Mouse (Mus musculus): ENCODE measurements around the gene Asap2. TPM values are rescaled to one million over a fixed set of nuclear protein-coding genes. Genes with fewer than 3 reads are reported as not detected.

Asap2 gene
- total RNA-seq, 4 experiments from 2014 or later: 2.6 to 3.8 (median 3.0) TPM

DNA sequence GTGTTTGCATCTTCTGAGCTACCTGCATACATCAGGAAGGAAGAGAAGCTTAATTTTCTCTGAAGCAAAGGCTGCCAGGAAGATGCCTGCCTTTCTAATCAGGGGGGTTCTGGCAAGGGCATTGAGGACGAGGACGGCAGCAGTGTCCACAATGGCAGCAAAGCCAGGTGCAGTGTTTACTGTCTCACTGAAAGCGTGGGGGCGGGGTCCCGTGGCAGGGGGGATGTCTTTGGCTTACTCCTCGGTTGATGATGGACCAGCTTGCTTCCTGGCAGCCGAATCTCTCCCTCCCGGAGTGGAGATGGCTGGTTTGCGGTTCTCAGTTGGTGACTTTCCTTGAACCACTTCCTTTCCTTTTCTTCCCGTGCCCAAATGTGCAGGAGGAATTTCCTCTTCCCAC lies 142.3 kb downstream of the Asap2 start:
- no peak for DNase-seq (ENCODE audit: low spot score in 2 of 2)

GRCm38 (mm10) chr12:21133031-21133430 lies 142.8 kb downstream of the Asap2 start:
- no peak for DNase-seq (ENCODE audit: low spot score in 2 of 2)

DNA sequence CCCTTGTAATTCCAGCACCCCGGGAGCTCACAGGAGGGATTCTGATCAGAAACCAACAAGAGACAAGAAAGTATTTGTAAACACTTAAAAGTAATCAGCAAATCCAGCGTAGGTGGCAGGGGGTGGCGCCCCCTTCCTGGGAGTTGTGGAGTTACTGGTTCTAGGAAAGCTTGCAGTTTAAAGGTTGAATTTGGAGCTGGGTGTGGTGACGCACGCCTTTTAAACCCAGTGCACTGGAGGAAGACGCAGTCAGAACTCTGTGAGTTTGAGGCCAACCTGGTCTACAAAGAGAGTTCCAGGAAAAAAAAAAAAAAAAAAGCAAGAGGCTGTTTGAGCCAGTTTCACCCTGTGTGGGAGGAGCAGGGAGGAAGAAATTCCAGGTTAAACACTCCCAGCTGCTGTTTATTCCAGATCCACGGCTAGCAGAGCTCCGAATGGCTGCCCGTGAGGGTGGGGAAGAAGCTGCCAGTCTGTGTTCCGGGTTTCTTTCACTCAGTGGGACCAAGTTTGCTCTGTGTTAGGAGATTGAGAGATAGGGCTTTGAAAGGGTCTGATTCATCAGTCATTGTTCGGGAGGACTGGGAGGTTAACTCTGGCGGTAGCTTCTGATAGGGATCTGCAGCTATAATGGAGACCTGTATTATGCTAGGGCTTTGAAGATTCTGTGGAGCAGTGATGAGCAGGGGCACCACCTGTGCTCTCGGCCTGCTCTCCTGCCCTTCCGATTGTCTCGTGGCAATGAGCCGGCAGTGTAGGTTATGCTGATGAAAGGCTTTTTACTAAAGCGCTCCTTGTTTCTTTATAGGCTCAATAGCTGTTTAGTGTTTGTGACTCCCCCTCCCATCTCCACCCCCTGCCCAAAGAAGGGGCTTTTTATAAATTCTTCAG lies 144.0 kb downstream of the Asap2 start:
- DNase-seq (ENCODE audit: low spot score in 2 of 2): no peak

- DNase-seq (ENCODE audit: low spot score in 2 of 2): no peak
These were observed 145.6 kb downstream of the Asap2 start for GRCm38 (mm10) chr12:21135651-21136461.

DNA sequence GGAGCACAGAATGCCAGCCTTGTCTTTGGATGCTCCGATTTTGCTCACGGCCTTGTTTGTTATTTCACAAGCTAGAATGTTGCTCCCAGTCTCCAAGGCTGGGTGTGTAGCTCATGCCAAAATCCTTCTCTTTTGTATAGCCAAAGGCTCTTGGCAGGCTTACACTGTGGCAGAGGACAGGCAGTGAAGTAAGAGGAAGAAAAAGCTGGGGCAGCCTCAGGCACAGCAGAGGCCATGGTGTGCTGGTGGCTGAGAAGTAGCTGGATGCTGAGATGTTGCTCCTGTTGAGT lies 146.1 kb downstream of the Asap2 start:
- no peak for DNase-seq (ENCODE audit: low spot score in 2 of 2)

- no peak for DNase-seq (ENCODE audit: low spot score in 2 of 2)
These were observed 149.3 kb downstream of the Asap2 start for GRCm38 (mm10) chr12:21139560-21139959.

DNA sequence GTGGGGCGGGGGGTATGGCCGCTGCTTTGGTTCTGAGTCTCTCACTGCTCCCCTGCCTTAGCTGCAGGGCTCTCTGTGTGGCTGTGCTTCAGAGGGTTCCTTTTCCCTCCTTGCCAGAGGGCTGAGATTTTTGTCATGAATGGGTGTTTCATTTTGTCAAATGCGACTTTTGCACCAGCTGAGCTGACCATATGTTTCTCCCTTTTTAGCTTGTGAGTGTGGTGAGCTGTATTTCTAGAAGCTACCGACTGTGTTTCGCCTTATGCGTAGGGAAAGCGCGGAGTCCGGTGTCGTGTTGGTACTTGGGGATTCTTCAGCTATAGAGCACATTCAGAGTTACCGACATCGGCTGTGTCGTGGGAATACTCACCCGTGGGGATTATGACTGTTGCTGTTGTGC lies 149.9 kb downstream of the Asap2 start:
- DNase-seq (ENCODE audit: low spot score in 2 of 2): no peak

DNA sequence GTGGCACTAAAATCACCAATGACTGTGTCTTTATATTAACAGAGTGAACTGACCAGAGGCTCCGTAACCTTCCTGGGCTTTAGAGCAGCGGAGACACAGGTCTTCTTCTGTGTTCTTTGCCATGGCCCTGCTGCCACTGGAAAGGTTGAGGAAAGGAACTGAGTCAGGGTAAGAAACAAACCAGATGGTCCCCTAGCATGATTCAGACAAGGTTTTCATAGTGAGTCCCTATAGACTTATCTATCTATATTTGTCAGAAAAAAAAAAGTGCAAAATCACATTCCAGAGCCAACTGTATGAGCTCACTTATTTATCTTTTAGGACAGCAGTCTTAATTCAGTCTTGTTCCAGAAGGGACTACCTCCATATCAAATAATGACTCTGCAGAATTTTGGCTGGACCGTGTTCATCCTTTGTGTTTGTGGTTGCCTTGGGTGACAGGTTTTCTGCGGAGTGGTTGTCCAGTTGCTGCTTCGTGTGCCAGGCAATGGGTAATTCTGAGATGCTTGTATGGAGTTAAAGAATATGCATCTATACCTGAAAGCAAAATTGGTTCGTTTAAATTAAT lies 150.6 kb downstream of the Asap2 start:
- no peak for DNase-seq (ENCODE audit: low spot score in 2 of 2)

DNA sequence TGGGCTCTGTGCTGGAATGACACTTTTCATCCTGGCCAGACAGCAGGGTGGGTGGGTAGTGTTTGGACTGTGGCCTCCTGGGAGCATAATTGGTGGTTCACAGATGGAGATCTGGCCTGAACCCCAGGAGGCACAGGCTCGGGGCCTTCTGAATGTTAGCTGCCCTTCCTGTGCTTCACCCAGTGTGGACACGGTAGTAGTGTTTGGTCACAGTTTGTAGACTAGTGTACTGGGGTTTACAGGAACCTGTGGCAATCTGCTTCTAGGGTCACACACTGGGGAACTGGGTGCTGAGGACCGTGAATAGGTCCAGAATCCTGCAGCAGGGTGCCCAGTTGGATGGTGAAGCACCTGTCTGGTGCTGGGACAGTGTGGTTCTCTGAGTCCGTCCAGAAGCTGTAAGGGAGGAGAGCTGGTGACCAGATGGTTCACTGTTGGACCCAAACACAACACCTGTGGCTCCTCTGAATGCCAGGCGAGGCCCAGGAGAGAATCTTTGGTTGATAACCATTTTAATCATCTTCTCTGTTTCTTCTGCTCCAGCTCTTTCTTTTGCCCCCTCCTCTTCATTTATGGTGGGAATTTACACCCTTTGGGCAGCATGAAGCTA lies 151.5 kb downstream of the Asap2 start:
- DNase-seq (ENCODE audit: low spot score in 2 of 2): no peak

DNA sequence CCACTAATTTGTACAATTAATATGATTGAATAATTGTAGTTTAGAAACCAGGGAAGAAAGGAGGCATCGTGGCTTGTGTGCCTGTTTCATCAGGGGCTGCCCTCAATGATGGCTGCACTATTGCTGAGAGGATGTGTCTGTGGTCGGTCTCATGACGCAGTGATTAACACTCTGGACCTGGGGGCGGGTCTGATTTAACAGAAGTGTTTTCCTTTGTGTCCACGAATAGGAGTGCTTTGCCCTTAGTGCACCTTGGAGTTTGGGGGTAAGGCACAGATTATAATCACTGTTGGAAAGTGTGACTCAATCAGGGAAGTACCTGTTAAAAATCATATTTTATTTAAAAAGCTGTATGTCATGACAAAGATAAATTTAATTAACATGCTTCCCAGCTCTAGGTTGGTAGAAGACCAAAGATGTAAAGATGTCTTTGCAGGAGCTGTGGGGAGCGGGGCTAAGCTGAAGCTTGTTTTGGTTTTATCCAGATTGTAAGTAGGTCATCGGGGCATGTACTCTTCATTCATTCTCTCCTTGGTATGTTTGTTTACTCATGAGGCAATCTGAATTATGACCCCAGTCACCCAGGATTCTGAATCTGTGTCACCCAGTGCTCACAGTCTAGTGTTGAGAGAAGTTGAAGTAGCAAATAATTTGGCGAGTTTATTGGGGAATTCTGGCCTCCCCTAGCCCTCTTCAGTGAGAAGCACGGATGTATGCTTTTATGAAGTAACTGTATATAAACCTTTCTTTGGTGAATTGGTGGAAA lies 152.4 kb downstream of the Asap2 start:
- no peak for DNase-seq (ENCODE audit: low spot score in 2 of 2)

DNA sequence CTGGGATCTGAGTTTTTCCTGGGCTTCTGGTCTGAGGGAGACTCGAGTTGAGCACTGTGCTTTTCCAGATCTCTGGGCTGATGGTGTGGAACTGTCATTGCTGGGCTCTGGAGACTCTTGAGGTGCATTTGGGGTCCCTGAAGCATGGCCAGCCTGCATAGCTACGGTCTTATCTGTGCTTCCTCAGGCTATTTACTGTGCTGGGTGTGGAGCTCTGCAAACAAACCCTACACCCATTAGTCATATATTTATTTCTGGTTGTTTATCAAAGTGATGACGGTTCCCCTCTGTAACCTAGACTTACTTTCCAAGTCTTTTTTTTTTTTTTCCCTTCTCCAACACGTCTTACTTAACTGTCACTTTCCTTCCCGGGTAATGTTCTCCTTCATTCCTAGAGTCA lies 154.3 kb downstream of the Asap2 start:
- no peak for DNase-seq (ENCODE audit: low spot score in 2 of 2)

DNA sequence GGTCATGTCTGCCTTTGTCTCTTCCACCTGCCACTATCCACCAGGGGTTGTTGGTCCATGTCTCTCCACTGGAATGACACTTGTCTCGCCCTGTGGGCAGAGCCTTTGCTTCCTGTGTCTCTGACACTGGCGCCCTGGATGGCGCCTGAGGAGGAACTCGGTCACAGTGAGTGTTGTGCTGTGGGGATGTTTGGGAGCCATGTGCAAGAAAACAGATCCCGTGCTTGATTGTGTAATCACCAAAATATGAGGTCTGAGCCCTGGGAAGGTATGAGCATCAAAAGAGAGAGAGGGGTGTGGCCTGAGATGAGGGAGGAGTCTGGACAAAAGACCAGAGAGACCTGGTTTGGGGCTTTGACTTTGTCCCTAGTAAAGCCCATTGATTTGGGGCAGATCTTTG lies 154.8 kb downstream of the Asap2 start:
- no peak for DNase-seq (ENCODE audit: low spot score in 2 of 2)

- no peak for DNase-seq (ENCODE audit: low spot score in 2 of 2)
These were observed 156.6 kb downstream of the Asap2 start for GRCm38 (mm10) chr12:21146826-21147225.

DNA sequence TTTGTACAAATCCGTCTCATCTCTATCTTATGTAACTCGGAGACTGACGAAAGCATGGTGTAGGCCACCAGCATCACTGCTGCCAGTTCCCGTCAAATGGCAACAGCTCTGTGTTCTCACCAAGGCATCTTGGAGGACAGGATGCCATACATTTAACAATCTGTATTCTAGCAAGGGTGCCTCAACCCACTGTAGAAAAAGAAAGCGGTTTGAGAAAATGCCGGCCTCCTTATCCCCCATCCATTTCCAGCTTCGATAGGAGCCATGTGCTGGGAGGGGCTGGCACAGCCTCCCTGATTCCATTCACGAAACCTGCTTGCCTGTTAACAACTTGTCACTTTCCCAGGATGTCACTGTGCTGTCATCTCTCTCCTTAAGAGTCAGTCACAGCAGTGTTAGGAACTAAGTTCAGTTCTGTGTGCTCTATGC lies 163.0 kb downstream of the Asap2 start:
- no peak for DNase-seq (ENCODE audit: low spot score in 2 of 2)

GRCm38 (mm10) chr12:21155062-21155461 lies 164.8 kb downstream of the Asap2 start:
- no peak for DNase-seq (ENCODE audit: low spot score in 2 of 2)

- DNase-seq (ENCODE audit: low spot score in 2 of 2): no peak
These were observed 169.0 kb downstream of the Asap2 start for GRCm38 (mm10) chr12:21159304-21159703.

DNA sequence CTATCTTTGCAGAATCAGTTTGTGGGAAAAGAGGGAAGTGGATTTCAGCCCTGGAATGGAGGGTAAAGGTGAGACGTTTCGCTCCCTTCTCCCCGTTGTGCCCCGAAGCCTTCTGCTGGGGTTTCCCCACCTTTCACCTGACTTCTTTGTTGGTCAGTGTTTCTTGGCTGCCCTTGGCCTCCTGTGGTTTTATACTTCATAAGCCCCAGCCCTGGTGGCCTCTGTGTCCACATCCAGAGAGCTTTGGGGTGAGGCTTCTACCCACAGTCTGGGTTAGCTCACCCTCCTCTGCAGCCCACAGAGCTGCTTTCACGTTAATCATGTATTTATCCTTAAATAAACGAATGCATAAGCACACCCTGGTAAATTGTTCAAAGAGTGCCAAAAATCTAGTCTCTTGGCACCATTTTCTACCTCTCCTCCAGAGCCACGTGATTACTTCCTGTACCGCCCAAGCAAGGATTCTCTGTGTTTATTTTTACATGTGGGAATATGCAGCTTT lies 170.1 kb downstream of the Asap2 start:
- DNase-seq (ENCODE audit: low spot score in 2 of 2): no peak

DNA sequence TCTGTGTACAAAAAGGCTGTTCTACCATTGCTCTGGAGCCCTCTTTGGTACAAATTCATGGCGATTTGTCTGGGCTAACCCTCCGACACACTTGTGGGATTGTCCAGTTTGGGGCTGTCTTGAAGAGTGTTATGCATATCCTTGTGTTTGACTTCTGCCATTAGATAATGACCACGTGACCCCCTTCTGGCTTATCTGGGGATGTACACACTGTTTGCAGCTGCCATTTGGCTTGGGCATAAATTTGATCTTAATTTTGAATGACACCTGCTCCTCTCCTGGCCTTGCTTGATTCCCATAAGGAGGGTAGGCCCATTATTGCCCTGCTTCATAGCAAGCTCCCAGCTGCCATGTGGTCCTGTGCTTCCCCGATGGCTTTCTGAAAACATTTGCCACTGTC lies 171.6 kb downstream of the Asap2 start:
- no peak for DNase-seq (ENCODE audit: low spot score in 2 of 2)

GRCm38 (mm10) chr12:21163706-21164105 lies 173.4 kb downstream of the Asap2 start:
- no peak for DNase-seq (ENCODE audit: low spot score in 2 of 2)

GRCm38 (mm10) chr12:21164251-21164650 lies 174.0 kb downstream of the Asap2 start:
- no peak for DNase-seq (ENCODE audit: low spot score in 2 of 2)

GRCm38 (mm10) chr12:21165157-21165556 lies 174.9 kb downstream of the Asap2 start:
- DNase-seq (ENCODE audit: low spot score in 2 of 2): no peak
